In the genomic region with DNA sequence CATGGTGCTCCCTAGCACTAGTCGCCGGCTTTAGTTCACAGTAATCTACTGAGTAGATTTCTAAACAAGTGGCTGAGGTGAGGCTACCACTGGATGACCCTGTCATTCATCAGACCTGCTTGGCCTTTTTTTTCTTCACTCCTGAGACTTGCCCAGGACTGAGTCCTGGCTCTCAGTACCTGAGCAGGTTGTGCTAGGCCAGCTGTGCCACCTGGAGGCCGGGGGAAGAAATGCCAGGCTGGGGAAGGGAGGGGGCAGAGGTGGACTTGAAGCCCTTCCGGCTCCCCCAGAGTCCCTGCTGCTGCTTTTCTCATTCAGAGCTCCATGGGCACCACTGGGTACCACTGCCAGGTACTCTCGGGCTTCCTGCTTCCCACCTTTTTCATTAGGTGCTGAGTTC, we compare ENCODE assay signal across 9 mouse cellular contexts.
A peak's percentile ranks its signal among the peaks of the same experiment; 100 is the strongest.
DNase-seq lines count a peak whose midpoint lies in the region; TF ChIP-seq lines count a peak whose summit lies in the region.
"Had no signal": no experiment of that assay in that cellular context is flagged by ENCODE, and none has a peak within 500 bp of the region (broad histone marks: within the 10 kb centered on the region; RNA-seq: fewer than 3 reads in every experiment).

No protein-coding gene starts in this region.

- peak; percentile 69 for TF ChIP-seq CTCF in heart, adult 2 months (IDR thresholded peaks at IDR 0.05)

- TF ChIP-seq POLR2A in heart, adult 2 months (IDR thresholded peaks at IDR 0.05; ENCODE audit: insufficient read depth, low read depth, low read length), result no peak

- H3K27ac ChIP-seq in heart, adult 2 months, result no peak overlapping the region

- DNase-seq in heart, adult 2 months, result peak in 1 of 2 experiments; percentile 40
- DNase-seq in heart, postnatal 36 days, result no peak
- peak; percentile 18 for DNase-seq in right cerebral cortex, adult 18-20 months
- no peak for DNase-seq in right cerebral cortex, postnatal 25 days
- DNase-seq in lung, postnatal 36 days, result peak; percentile 43
- DNase-seq in ovary, adult 18-20 months (ENCODE audit: low spot score), result no peak
- no peak for DNase-seq in embryo, embryonic 10.5 days (ENCODE audit: low spot score)
- no peak for DNase-seq in layer of hippocampus, adult 9-10 months (ENCODE audit: low spot score)
- DNase-seq: cerebellum, postnatal 36 days had no signal

- H3K4me3 ChIP-seq in heart, adult 2 months, result no peak overlapping the region

- H3K9ac ChIP-seq in heart, adult 2 months (ENCODE audit: low read depth, low read length), result no peak overlapping the region

- H3K4me1 ChIP-seq in heart, adult 2 months (ENCODE audit: control insufficient read depth, insufficient read depth, low read length), result peaks cover 15% of the 10 kb centered on the region

- H3K36me3 ChIP-seq in heart, adult 2 months (ENCODE audit: control insufficient read depth, insufficient read depth, low read length), result peaks cover 12% of the 10 kb centered on the region

- no peaks in the 10 kb centered on the region for H3K27me3 ChIP-seq in heart, adult 2 months (ENCODE audit: control insufficient read depth, insufficient read depth, low read length)

- H3K79me2 ChIP-seq in heart, adult 2 months (replicated peaks; ENCODE audit: control insufficient read depth, insufficient read depth, low read length), result peaks cover 3% of the 10 kb centered on the region

- 70% methylated on average over 5 of the region's 5 CpGs for WGBS in heart, adult 2 months

- no peak for TF ChIP-seq EP300 in heart, adult 2 months (IDR thresholded peaks at IDR 0.05; ENCODE audit: insufficient read depth, low read depth, low read length)

- intact Hi-C loops in heart, adult 2 months (cut with DNase I), result no loop called here
- intact Hi-C loops in heart, postnatal 36 days (cut with DNase I), result no loop called here

Comparison
In these comparisons a context has a peak if more than half of its experiments do, and no peak if none do; other contexts are left out.
1. DNase-seq: peak in right cerebral cortex, adult 18-20 months (single experiment) and lung, postnatal 36 days (single experiment); none in heart, postnatal 36 days (0 of 2), right cerebral cortex, postnatal 25 days (single experiment), ovary, adult 18-20 months (single experiment), embryo, embryonic 10.5 days (single experiment) and layer of hippocampus, adult 9-10 months (single experiment).